Mouse (Mus musculus): ENCODE results near the gene Mpp6.

The Mpp6 gene

GRCm38 (mm10) chr6:50126331-50126730, 16.3 kb downstream of the Mpp6 start:
- ChIA-PET CTCF (no interaction called here), POLR2A (interaction anchor here in 1 of 4 experiments (1.2 to 2.5 kb wide), 3 partner anchors 10 to 18 kb away, joined by 4 to 16 read pairs (median 6); no protein-coding TSS in a partner anchor)

DNA sequence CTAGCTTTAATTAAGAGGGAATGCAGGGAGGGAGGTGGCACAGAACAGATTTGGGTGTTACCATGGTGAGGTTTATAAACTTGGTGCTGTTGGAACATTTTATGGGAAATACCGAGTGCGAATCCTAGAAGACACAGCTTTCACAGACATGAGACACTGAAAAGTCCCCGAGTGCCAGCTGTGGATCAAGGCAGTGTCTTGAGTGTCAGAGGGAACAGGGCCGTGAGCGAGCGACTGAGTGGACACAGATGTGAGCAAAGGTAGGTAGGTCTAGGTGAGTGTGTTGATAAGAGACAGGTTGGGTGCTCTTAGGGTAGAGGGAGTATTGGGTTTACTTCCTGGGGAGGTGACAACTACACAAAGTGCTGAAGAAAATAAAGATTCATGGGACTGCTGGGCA, 17.5 kb downstream of the Mpp6 start:
- POLR2A ChIA-PET: interaction anchor here in 2 of 4 experiments (1.4 to 1.8 kb wide), 5 partner anchors 10 to 18 kb away, joined by 3 to 5 read pairs (median 4); no protein-coding TSS in a partner anchor

DNA sequence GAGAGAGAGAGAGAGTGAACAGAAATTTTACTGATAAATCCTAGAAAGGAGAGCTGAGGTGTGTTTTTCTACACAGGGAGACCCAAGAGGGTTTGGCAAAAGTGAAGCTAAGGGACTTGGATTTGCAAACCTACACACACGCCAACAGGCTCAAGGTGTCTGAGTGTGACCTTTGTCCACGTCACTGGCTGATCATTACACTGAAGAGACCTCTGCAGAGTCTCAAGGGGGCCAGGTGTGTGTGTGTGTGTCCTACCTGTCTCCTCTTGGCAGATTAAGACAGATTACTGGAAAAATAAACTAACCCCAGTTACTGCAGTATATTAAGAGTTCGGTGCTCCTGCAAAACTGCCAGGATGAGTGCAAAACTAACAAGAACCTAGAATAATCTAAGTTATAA, 27.6 kb downstream of the Mpp6 start:
- POLR2A ChIA-PET: interaction anchor here in 3 of 4 experiments (0.6 to 3.5 kb wide), 9 partner anchors 14 to 29 kb away, joined by 3 to 16 read pairs (median 3); no protein-coding TSS in a partner anchor
- CTCF ChIA-PET: interaction anchor here in 2 of 4 experiments (0.6 to 0.7 kb wide), 2 partner anchors 23 to 96 kb away, joined by 3 read pairs; no protein-coding TSS in a partner anchor

More for the DNA sequence above, 17.5 kb downstream of the Mpp6 start:
- CTCF ChIA-PET: interaction anchor here in 1 of 4 experiments (0.7 kb wide), 1 partner anchor 20 kb away, joined by 3 read pairs; no protein-coding TSS in a partner anchor

DNA sequence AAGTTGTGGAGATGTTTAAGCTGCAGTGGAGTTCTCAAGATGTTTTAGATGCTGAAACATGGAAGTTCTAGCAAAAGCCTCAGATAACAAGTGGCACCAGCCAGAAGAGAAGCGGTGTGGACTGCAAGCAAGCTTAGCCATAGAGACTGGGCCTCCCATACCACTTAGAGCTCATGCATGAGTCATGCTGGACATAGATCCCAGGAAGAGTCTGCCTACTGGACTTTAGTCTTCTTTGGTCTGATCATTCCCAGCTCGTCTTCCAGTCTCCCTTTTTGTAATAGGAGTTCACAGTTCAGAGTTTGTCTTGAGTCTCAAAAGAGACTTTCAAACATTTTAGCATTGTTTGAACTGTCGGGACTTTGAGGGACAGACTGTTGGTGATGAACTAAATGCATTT, 29.5 kb downstream of the Mpp6 start:
- POLR2A ChIA-PET: interaction anchor here in 2 of 4 experiments (0.7 to 2.0 kb wide), 3 partner anchors 18 to 23 kb away, joined by 3 to 7 read pairs (median 5); no protein-coding TSS in a partner anchor
- CTCF ChIA-PET: no interaction called here

DNA sequence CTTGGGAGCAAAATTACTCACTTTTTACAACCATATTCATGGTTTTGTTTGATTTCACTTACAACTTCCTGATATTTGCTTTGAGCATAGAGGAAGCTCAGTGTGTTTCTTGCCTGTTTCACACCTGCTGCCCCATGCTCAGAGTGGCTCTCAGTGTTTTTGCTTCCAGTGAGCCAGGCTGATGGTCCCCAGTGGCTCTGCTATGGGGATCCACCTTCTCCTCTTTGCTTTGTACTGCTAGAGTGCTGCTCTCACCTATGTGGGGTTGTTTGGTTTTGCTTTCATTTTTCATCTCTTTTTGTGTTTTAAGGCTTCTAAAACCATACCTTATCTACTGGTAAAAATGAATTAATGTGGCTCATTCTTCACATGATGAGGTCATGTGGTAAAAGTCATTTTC, 36.1 kb downstream of the Mpp6 start:
- CTCF ChIA-PET: no interaction called here
- POLR2A ChIA-PET: no interaction called here

- ChIA-PET CTCF (no interaction called here), POLR2A (no interaction called here)
These were observed 39.3 kb downstream of the Mpp6 start for GRCm38 (mm10) chr6:50149378-50149777.

DNA sequence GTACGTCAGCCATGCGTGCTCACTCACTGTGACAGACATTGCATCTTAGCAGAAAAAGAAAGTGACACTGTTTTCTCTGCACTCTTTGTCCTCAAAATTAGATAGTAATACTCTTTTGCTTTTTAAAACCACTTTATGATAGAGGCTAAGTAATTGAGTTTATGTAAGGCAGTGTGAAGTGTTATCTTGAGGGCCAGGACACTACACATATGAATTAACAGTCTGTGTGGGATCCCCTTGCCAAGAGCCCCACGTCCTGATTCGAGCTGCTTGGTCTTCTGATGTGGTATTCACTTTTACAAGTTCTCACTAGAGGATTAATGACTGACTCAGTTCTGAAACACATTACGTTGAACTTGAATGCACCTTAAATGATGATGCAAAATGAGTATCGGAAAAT, 49.8 kb downstream of the Mpp6 start:
- CTCF ChIA-PET: no interaction called here
- POLR2A ChIA-PET: no interaction called here

DNA sequence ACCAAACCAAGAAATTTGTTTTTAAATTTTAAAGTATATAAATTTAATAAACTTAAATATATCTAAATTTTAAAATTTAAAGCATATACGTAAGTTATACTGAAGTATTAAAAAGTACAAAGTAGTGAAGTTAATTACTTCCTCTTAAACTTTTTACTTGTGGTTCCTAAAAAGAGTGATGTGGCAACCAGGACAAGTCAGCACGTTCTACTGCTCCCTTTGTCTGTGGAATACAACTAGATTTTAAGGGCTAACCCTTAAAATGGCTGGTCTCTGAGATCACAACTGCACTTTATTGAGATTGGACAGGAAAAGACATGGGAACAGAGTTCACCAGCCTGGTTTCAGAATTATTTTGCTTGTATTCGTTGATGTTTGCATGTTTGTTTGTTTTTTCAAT, 53.0 kb downstream of the Mpp6 start:
- ChIA-PET CTCF (no interaction called here), POLR2A (no interaction called here)

GRCm38 (mm10) chr6:50168821-50169220, 58.8 kb downstream of the Mpp6 start:
- POLR2A ChIA-PET: interaction anchor here in 2 of 4 experiments (0.9 to 3.3 kb wide), 5 partner anchors 13 to 56 kb away, joined by 4 to 23 read pairs (median 4); no protein-coding TSS in a partner anchor

GRCm38 (mm10) chr6:50169771-50170170, 59.7 kb downstream of the Mpp6 start:
- POLR2A ChIA-PET: interaction anchor here in 3 of 4 experiments (0.6 to 3.3 kb wide), 12 partner anchors 9 to 1424 kb away, joined by 3 to 23 read pairs (median 4); partner anchors contain the start of gene Gimap5 (in 1 of the 3)
- CTCF ChIA-PET: interaction anchor here in 1 of 4 experiments (1.2 kb wide), 1 partner anchor 57 kb away, joined by 3 read pairs; no protein-coding TSS in a partner anchor

More at GRCm38 (mm10) chr6:50168821-50169220, 58.8 kb downstream of the Mpp6 start:
- CTCF ChIA-PET: interaction anchor here in 1 of 4 experiments (1.2 kb wide), 1 partner anchor 56 kb away, joined by 3 read pairs; no protein-coding TSS in a partner anchor

DNA sequence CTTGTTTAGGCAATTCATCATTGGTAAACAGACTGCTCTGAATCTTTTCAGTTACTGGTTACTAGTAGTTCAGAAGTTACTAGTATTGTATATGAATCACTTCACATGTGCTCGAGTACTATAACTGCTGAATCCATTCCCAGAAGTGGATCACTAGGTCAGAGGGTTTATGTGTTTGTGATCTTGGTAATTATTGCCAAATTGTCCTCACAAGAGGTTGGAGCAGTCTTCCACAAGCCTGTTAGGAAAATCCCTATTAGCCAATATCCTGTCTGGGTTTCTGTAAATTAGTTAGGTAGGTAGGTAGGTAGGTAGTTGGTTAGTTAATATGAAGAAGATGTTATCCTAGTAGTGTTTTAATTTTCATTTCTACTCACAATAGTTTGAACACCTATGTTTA, 65.7 kb downstream of the Mpp6 start:
- ChIA-PET CTCF (no interaction called here), POLR2A (interaction anchor here in 2 of 4 experiments (0.6 to 1.6 kb wide), 5 partner anchors 10 to 1261 kb away, joined by 3 to 4 read pairs (median 4); no protein-coding TSS in a partner anchor)

GRCm38 (mm10) chr6:50180189-50180588, 70.1 kb downstream of the Mpp6 start:
- POLR2A ChIA-PET: interaction anchor here in 1 of 4 experiments (0.9 kb wide), 1 partner anchor 68 kb away, joined by 3 read pairs; no protein-coding TSS in a partner anchor
- CTCF ChIA-PET: interaction anchor here in 3 of 4 experiments (0.6 to 1.2 kb wide), 3 partner anchors 53 to 645 kb away, joined by 3 to 7 read pairs (median 3); no protein-coding TSS in a partner anchor

DNA sequence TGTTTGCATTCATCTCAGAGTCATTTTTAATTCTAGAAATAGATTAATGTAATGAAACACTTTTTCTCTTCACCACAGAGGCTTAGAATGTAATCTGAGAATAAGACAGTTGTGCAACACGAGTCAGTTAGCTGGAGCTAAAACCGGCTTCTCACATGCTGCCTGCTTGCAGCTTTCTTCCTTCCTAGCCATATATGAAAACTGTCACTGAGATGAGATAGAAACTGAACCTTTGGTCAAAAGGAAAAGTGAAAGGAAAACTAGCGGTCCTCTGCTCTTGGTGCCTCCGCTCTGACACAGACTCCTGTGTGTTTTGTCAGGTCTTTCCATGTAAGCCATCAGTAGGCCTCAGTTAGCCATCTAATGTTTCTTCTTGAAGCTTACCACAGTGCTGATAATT, 77.9 kb downstream of the Mpp6 start:
- ChIA-PET POLR2A (interaction anchor here in 1 of 4 experiments (0.8 to 1.9 kb wide), 2 partner anchors 76 to 78 kb away, joined by 3 to 4 read pairs; no protein-coding TSS in a partner anchor), CTCF (interaction anchor here in 3 of 4 experiments (0.6 to 1.0 kb wide), 3 partner anchors 10 to 106 kb away, joined by 3 to 7 read pairs (median 3); no protein-coding TSS in a partner anchor)

- POLR2A ChIA-PET: interaction anchor here in 1 of 4 experiments (1.9 kb wide), 1 partner anchor 77 kb away, joined by 4 read pairs; no protein-coding TSS in a partner anchor
- CTCF ChIA-PET: interaction anchor here in 1 of 4 experiments (0.7 kb wide), 1 partner anchor 77 kb away, joined by 3 read pairs; no protein-coding TSS in a partner anchor
These were observed 79.3 kb downstream of the Mpp6 start for GRCm38 (mm10) chr6:50189376-50189775.

DNA sequence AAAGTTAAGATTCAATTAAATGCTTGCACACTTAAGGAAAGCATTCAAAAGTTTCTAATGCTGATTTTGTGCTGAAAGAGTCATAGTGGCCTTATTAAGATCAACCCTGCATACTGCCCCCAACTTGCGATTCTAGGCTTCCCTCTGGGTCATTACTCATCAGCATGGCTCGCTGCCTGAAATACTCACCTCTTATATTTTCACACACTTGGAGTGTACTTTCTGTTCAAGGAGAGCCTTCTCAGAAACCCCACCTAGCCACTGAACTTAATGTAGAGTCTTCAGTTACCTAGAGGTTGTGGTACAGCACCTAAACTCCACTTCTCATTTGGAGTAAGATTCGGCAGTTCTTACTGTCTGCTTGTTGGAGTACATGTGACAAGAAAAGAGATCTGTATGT, 81.6 kb downstream of the Mpp6 start:
- ChIA-PET POLR2A (no interaction called here), CTCF (no interaction called here)

- POLR2A ChIA-PET: no interaction called here
- CTCF ChIA-PET: no interaction called here
These were observed 82.1 kb downstream of the Mpp6 start for GRCm38 (mm10) chr6:50192169-50192568.

DNA sequence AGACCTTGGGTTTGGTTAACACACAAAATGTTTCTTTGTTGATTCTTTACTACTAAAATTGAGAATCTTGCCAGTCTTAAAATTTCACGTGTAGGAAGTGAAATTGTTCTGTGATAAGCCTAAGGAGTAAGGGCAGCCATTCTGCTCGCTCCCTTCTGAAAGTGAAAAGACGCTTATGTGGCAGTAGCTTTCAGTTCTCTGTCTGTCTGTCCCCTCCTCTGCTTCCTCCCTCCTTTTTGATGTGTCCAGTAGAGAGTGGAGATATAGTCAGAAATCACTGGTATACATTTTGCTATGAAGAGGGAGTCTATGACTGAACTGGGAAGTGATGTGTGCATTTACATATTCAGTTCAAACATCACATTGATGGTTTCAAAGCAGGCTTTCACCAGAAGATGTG, 82.8 kb downstream of the Mpp6 start:
- ChIA-PET CTCF (no interaction called here), POLR2A (interaction anchor here in 1 of 4 experiments (1.4 kb wide), 1 partner anchor 9 kb away, joined by 3 read pairs; no protein-coding TSS in a partner anchor)

GRCm38 (mm10) chr6:50193851-50194250, 83.8 kb downstream of the Mpp6 start:
- CTCF ChIA-PET: no interaction called here

GRCm38 (mm10) chr6:50204356-50204755, 94.3 kb downstream of the Mpp6 start:
- CTCF ChIA-PET: no interaction called here

More at GRCm38 (mm10) chr6:50193851-50194250, 83.8 kb downstream of the Mpp6 start:
- POLR2A ChIA-PET: interaction anchor here in 1 of 4 experiments (1.4 kb wide), 1 partner anchor 10 kb away, joined by 3 read pairs; no protein-coding TSS in a partner anchor

GRCm38 (mm10) chr6:50205093-50205492, 95.1 kb downstream of the Mpp6 start:
- ChIA-PET POLR2A (interaction anchor here in 1 of 4 experiments (0.8 kb wide), 1 partner anchor 27 kb away, joined by 3 read pairs; no protein-coding TSS in a partner anchor), CTCF (no interaction called here)

More at GRCm38 (mm10) chr6:50204356-50204755, 94.3 kb downstream of the Mpp6 start:
- POLR2A ChIA-PET: interaction anchor here in 1 of 4 experiments (1.5 kb wide), 1 partner anchor 10 kb away, joined by 4 read pairs; no protein-coding TSS in a partner anchor

Measured in embryonic stem cell, embryonic (primary cell).